Mouse (Mus musculus): ENCODE measurements at regions not wholly inside any gene's neighbourhood (a gene's known extent, or its start where the extent isn't known, plus 50 kb on each side); places are given as distances from the start of the nearest gene placed in this dataset.

- no peak for ATAC-seq (replicated peaks; ENCODE audit: insufficient number of reproducible peaks, insufficient read depth, low FRiP score, low read depth)
Observed at GRCm38 (mm10) chr6:143635043-143635442, 468.0 kb downstream of the Etnk1 start.

GRCm38 (mm10) chr6:143640652-143641051, 473.6 kb downstream of the Etnk1 start:
- 64% methylated on average over 5 of the region's 5 CpGs for WGBS
- no peak overlapping the region for H3K9ac ChIP-seq
- no peak overlapping the region for H3K4me3 ChIP-seq
- H3K9me3 ChIP-seq (replicated peaks), result no peaks in the 10 kb centered on the region
- no peak overlapping the region for H3K4me2 ChIP-seq
- H3K27ac ChIP-seq, result no peak overlapping the region
- no peak for ATAC-seq (replicated peaks; ENCODE audit: insufficient number of reproducible peaks, insufficient read depth, low FRiP score, low read depth)
- H3K27me3 ChIP-seq, result no peaks in the 10 kb centered on the region
- H3K4me1 ChIP-seq (replicated peaks), result no peaks in the 10 kb centered on the region
- no peaks in the 10 kb centered on the region for H3K36me3 ChIP-seq

More at GRCm38 (mm10) chr6:143635043-143635442, 468.0 kb downstream of the Etnk1 start:
- Histone ChIP-seq H3K4me3 (no peak overlapping the region), H3K9me3 (replicated peaks) (no peaks in the 10 kb centered on the region), H3K27ac (no peak overlapping the region), H3K4me2 (no peak overlapping the region), H3K9ac (no peak overlapping the region), H3K36me3 (no peaks in the 10 kb centered on the region), H3K4me1 (replicated peaks) (0 out of 2 replicates have a peak, but pooled peaks cover 2% of the 10 kb centered on the region), H3K27me3 (no peaks in the 10 kb centered on the region)
- 66% methylated on average over 2 of the region's 2 CpGs for WGBS

- ATAC-seq (replicated peaks; ENCODE audit: insufficient number of reproducible peaks, insufficient read depth, low FRiP score, low read depth), result no peak
- 69% methylated on average over 3 of the region's 3 CpGs for WGBS
- Histone ChIP-seq H3K4me1 (replicated peaks) (no peaks in the 10 kb centered on the region), H3K36me3 (no peaks in the 10 kb centered on the region), H3K4me3 (no peak overlapping the region), H3K4me2 (no peak overlapping the region), H3K9me3 (replicated peaks) (no peaks in the 10 kb centered on the region), H3K27ac (no peak overlapping the region), H3K9ac (no peak overlapping the region), H3K27me3 (no peaks in the 10 kb centered on the region)
Observed at GRCm38 (mm10) chr6:143642052-143642451, 475.0 kb downstream of the Etnk1 start.

GRCm38 (mm10) chr6:143645989-143646388, 479.0 kb downstream of the Etnk1 start:
- no peak overlapping the region for H3K4me3 ChIP-seq
- H3K9ac ChIP-seq, result no peak overlapping the region
- no peak for ATAC-seq (replicated peaks; ENCODE audit: insufficient number of reproducible peaks, insufficient read depth, low FRiP score, low read depth)
- H3K4me2 ChIP-seq, result no peak overlapping the region
- H3K27me3 ChIP-seq, result no peaks in the 10 kb centered on the region
- no peaks in the 10 kb centered on the region for H3K9me3 ChIP-seq (replicated peaks)
- WGBS, result 66% methylated on average over 4 of the region's 4 CpGs
- no peaks in the 10 kb centered on the region for H3K36me3 ChIP-seq
- H3K27ac ChIP-seq, result no peak overlapping the region
- H3K4me1 ChIP-seq (replicated peaks), result no peaks in the 10 kb centered on the region

- H3K9ac ChIP-seq, result no peak overlapping the region
- no peaks in the 10 kb centered on the region for H3K4me1 ChIP-seq (replicated peaks)
- WGBS, result 85% methylated on average over 3 of the region's 3 CpGs
- H3K4me3 ChIP-seq, result no peak overlapping the region
- 0 out of 2 replicates have a peak, but pooled peaks cover 6% of the 10 kb centered on the region for H3K9me3 ChIP-seq (replicated peaks)
- no peaks in the 10 kb centered on the region for H3K27me3 ChIP-seq
- no peak overlapping the region for H3K27ac ChIP-seq
- no peak overlapping the region for H3K4me2 ChIP-seq
- no peak for ATAC-seq (replicated peaks; ENCODE audit: insufficient number of reproducible peaks, insufficient read depth, low FRiP score, low read depth)
- H3K36me3 ChIP-seq, result no peaks in the 10 kb centered on the region
Observed at GRCm38 (mm10) chr6:143648501-143648900, 481.5 kb downstream of the Etnk1 start.

- H3K36me3 ChIP-seq, result no peaks in the 10 kb centered on the region
- H3K27me3 ChIP-seq, result no peaks in the 10 kb centered on the region
- 0 out of 2 replicates have a peak, but pooled peaks cover 6% of the 10 kb centered on the region for H3K9me3 ChIP-seq (replicated peaks)
- H3K4me1 ChIP-seq (replicated peaks), result no peaks in the 10 kb centered on the region; the same call in 1 of the 2 replicates
- H3K9ac ChIP-seq, result no peak overlapping the region
- no peak for ATAC-seq (replicated peaks; ENCODE audit: insufficient number of reproducible peaks, insufficient read depth, low FRiP score, low read depth)
- H3K4me2 ChIP-seq, result no peak overlapping the region
- no peak overlapping the region for H3K27ac ChIP-seq
- 61% methylated on average over 5 of the region's 5 CpGs for WGBS
- no peak overlapping the region for H3K4me3 ChIP-seq
Observed at GRCm38 (mm10) chr6:143656576-143656975, 489.6 kb downstream of the Etnk1 start.

GRCm38 (mm10) chr6:143660837-143661236, 493.8 kb downstream of the Etnk1 start:
- Histone ChIP-seq H3K4me1 (replicated peaks) (no peaks in the 10 kb centered on the region; the same call in 1 of the 2 replicates), H3K9me3 (replicated peaks) (no peaks in the 10 kb centered on the region), H3K4me2 (no peak overlapping the region), H3K9ac (no peak overlapping the region), H3K27me3 (no peaks in the 10 kb centered on the region), H3K27ac (no peak overlapping the region), H3K36me3 (no peaks in the 10 kb centered on the region), H3K4me3 (no peak overlapping the region)
- 45% methylated on average over 3 of the region's 3 CpGs for WGBS
- ATAC-seq (replicated peaks; ENCODE audit: insufficient number of reproducible peaks, insufficient read depth, low FRiP score, low read depth), result no peak

- H3K4me2 ChIP-seq, result no peak overlapping the region
- H3K4me1 ChIP-seq (replicated peaks), result no peaks in the 10 kb centered on the region; the same call in 1 of the 2 replicates
- no peak overlapping the region for H3K4me3 ChIP-seq
- no peak overlapping the region for H3K27ac ChIP-seq
- no peaks in the 10 kb centered on the region for H3K9me3 ChIP-seq (replicated peaks)
- no peak overlapping the region for H3K9ac ChIP-seq
- H3K27me3 ChIP-seq, result no peaks in the 10 kb centered on the region
- WGBS, result 87% methylated on average over 7 of the region's 7 CpGs
- ATAC-seq (replicated peaks; ENCODE audit: insufficient number of reproducible peaks, insufficient read depth, low FRiP score, low read depth), result no peak
- H3K36me3 ChIP-seq, result no peaks in the 10 kb centered on the region
Observed at GRCm38 (mm10) chr6:143663306-143663705, 496.3 kb downstream of the Etnk1 start.

- Histone ChIP-seq H3K9ac (no peak overlapping the region), H3K36me3 (no peaks in the 10 kb centered on the region), H3K4me3 (no peak overlapping the region), H3K27ac (no peak overlapping the region), H3K4me2 (no peak overlapping the region), H3K9me3 (replicated peaks) (no peaks in the 10 kb centered on the region), H3K4me1 (replicated peaks) (no peaks in the 10 kb centered on the region; the same call in 1 of the 2 replicates), H3K27me3 (no peaks in the 10 kb centered on the region)
- WGBS, result 83% methylated on average over 12 of the region's 12 CpGs
- no peak for ATAC-seq (replicated peaks; ENCODE audit: insufficient number of reproducible peaks, insufficient read depth, low FRiP score, low read depth)
Observed at GRCm38 (mm10) chr6:143665374-143665773, 498.4 kb downstream of the Etnk1 start.

- no peak overlapping the region for H3K9ac ChIP-seq
- no peak overlapping the region for H3K4me2 ChIP-seq
- H3K36me3 ChIP-seq, result no peaks in the 10 kb centered on the region
- no peak for ATAC-seq (replicated peaks; ENCODE audit: insufficient number of reproducible peaks, insufficient read depth, low FRiP score, low read depth)
- H3K27ac ChIP-seq, result no peak overlapping the region
- WGBS, result 43% methylated on average over 4 of the region's 4 CpGs
- H3K9me3 ChIP-seq (replicated peaks), result no peaks in the 10 kb centered on the region
- H3K4me3 ChIP-seq, result no peak overlapping the region
- H3K4me1 ChIP-seq (replicated peaks), result no peaks in the 10 kb centered on the region
- no peaks in the 10 kb centered on the region for H3K27me3 ChIP-seq
Observed at GRCm38 (mm10) chr6:143668551-143668950, 501.5 kb downstream of the Etnk1 start.

- WGBS, result 77% methylated on average over 3 of the region's 3 CpGs
- H3K4me1 ChIP-seq (replicated peaks), result no peaks in the 10 kb centered on the region
Observed at GRCm38 (mm10) chr6:143669446-143670130, 502.6 kb downstream of the Etnk1 start.

GRCm38 (mm10) chr6:143690131-143690530, 523.1 kb downstream of the Etnk1 start:
- Histone ChIP-seq H3K27me3 (no peaks in the 10 kb centered on the region), H3K36me3 (no peaks in the 10 kb centered on the region), H3K27ac (no peak overlapping the region), H3K4me3 (no peak overlapping the region), H3K9me3 (replicated peaks) (no peaks in the 10 kb centered on the region; the same call in 1 of the 2 replicates), H3K4me2 (no peak overlapping the region), H3K9ac (no peak overlapping the region), H3K4me1 (replicated peaks) (no peaks in the 10 kb centered on the region)
- no peak for ATAC-seq (replicated peaks; ENCODE audit: insufficient number of reproducible peaks, insufficient read depth, low FRiP score, low read depth)
- 83% methylated on average over 9 of the region's 9 CpGs for WGBS

More at GRCm38 (mm10) chr6:143669446-143670130, 502.6 kb downstream of the Etnk1 start:
- no peak overlapping the region for H3K4me2 ChIP-seq
- no peak for ATAC-seq (replicated peaks; ENCODE audit: insufficient number of reproducible peaks, insufficient read depth, low FRiP score, low read depth)
- no peaks in the 10 kb centered on the region for H3K9me3 ChIP-seq (replicated peaks)
- H3K27ac ChIP-seq, result no peak overlapping the region
- H3K36me3 ChIP-seq, result no peaks in the 10 kb centered on the region
- no peak overlapping the region for H3K9ac ChIP-seq
- no peaks in the 10 kb centered on the region for H3K27me3 ChIP-seq
- H3K4me3 ChIP-seq, result no peak overlapping the region
